Mouse (Mus musculus) ovary, postnatal 14 days (tissue): ENCODE results near the gene Mei1.

Experiments used
- DNase-seq: peaks from one replicate; pipeline ENCODE4 v3.0.0; 2022; ENCODE audit warnings: low spot score

Mei1 gene

GRCm38 (mm10) chr15:82175091-82175490, 105.3 kb downstream of the Mei1 start:
- no peak for DNase-seq
